Mouse (Mus musculus): Measurements from ENCODE around the gene Ccdc141.

The Ccdc141 gene

DNA sequence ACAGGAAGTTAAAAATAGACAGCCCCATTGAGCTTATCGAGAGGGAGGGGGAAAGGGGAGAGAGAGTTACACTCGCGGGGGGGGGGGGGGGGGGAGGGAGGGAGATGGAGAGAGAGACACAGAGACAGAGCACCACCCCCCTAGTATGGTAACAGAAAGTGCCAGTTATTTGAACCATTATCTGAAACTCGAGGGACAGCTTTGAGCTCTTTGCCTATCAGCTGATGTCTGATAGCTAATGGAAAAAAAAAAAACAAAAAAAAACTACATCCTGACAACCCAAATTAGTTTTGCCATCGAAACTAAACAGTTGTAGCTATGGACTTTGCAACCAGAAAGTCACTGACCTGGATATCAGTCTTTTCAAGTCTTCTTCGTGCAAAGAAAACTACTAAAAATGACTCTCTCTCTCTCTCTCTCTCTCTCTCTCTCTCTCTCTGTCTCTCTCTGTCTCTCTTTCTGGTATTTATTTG, at the start of gene Ccdc141:
Gene Ccdc141 (minus strand): TSS at position 4 of the 473 bp plus-strand sequence.
- no peak for DNase-seq (ENCODE audit: low spot score in 2 of 2)

DNA sequence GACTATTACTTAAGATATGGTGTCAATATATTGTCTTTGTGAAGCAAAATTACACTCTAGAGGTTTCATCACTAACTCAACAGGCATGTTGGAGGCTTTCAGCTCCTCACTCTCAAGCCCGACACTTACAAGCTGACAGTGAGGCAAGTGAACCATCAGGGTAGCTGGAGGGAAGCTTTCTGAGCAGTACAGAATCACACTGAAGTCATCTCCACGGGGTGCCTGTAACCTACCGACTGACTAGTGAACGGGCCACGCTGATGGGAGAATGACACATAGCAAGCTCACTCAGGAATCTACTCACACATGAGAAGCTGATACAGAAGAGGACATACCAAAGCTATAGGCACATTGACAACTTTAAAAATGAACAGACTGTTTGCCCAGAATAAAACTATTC, 42.4 kb upstream of the Ccdc141 start:
- DNase-seq (ENCODE audit: low spot score in 2 of 2): no peak

DNA sequence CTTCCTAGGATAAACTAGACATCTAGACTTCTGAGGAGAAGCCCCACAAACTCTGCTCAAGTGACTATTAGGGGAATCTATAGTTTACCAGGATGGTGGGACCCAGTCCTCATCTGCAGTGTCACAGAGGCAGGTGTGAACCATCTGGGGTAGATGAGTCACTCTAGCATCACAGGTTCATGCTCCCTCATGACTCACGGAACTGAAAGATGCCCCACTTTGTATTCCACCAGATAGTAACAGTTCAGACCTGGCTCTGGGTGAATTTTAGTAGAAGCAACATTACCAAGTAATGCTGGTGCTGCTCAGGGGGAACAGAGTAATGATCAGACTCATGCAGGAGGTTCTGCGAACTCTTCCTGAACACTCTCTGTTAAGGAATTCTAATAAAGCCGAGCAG, 36.5 kb upstream of the Ccdc141 start:
- DNase-seq (ENCODE audit: low spot score in 2 of 2): no peak

DNA sequence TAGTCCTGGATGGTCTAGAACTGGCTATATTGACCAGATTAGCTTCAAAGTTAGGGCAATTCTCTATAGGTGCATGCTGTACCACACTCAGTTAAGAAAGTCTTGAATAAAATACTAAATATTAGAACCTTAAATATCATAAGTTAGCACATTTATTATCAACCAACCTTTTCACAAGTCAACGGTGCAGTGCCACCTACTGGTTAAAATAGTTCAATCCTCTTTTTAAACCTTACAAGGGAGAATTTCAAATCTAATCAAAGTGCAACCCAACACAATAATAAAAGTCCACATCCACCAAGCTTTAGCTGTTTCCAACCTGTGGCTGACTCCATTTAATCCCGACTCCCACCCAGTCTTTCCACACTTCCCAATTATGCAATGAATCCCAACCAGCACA, 33.5 kb upstream of the Ccdc141 start:
- DNase-seq (ENCODE audit: low spot score in 2 of 2): no peak

GRCm38 (mm10) chr2:77201900-77202299, 31.5 kb upstream of the Ccdc141 start:
- DNase-seq (ENCODE audit: low spot score in 2 of 2): no peak

GRCm38 (mm10) chr2:77200958-77201614, 30.6 kb upstream of the Ccdc141 start:
- no peak for DNase-seq (ENCODE audit: low spot score in 2 of 2)

- DNase-seq (ENCODE audit: low spot score in 2 of 2): no peak
Measured at GRCm38 (mm10) chr2:77200379-77200778, 29.9 kb upstream of the Ccdc141 start.

- DNase-seq (ENCODE audit: low spot score in 2 of 2): no peak
Measured at GRCm38 (mm10) chr2:77198246-77198645, 27.8 kb upstream of the Ccdc141 start.

DNA sequence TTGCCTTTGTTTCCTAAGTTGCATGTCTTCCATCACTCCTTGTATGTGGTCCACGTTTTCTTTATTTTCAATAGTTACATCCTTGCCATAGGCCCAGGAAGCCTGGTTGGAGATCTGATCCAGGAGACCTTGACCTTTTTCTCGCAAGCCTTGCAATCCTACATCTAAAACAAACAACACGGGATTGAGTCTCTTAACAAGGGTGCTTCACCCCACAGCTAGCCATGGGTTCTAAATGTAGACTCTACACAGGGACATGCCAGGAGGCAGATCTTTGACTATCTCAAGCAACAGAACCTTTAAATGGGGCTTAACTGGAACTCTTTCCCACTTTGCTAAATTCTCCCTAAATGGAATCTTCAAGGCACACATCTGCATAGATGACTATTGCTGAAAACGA, 26.4 kb upstream of the Ccdc141 start:
- no peak for DNase-seq (ENCODE audit: low spot score in 2 of 2)

DNA sequence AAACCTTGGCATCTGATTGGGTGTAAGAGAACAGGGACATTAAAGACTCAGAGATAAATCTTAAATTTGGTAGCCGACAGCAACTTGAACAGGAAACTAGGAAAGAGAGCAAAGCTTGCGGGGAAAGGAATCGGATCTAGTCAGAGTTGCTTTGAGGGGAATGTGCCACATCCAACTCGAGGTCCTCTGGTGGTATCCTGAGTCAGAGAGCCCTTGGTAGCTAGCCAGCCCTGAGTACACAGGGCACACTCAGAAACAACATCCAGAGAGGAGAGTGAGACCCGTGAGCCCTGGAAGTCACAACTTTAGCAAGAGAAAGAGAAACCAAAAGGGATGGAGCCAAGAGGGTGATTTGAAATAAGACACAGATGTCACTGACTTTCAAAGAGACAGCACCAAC, 24.6 kb upstream of the Ccdc141 start:
- no peak for DNase-seq (ENCODE audit: low spot score in 2 of 2)

DNA sequence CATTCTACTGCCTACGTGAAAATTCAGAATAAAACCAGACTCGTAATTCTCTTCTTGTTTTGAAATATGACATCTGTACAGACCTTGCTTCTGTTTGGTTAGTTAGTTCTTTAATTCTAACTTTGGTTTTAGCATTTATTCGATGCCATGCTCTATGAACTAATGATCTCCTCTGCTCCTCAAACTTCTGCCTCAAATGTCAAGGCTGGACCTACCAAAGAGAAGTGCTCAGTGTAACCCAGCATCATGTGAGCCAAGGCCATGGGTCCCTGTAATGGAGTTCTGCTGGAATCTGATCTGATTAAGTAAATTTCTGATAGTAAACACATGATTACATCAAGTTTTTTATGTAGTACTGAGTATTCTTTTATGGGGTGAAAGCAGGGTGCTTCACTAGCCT, 21.4 kb upstream of the Ccdc141 start:
- DNase-seq (ENCODE audit: low spot score in 2 of 2): no peak

- no peak for DNase-seq (ENCODE audit: low spot score in 2 of 2)
Measured at GRCm38 (mm10) chr2:77190891-77191290, 20.5 kb upstream of the Ccdc141 start.

DNA sequence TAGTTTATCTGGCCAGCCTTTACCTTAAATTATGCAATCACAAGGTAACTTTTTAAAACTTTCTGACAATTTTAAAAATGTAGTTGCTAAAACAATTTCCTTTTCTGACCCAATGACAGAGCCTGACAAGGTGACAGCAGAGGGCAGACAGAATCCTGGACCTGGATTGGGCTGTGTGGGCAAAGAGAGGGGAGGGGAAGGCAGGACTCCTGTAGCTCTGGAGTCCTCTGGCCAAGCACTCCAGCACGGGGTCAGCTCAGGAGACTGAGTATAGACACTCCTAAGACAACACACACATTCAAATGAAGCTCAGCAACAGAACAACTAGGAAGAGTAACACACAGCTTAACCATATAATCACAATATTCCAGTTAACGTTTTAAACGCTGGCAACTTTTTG, 19.9 kb upstream of the Ccdc141 start:
- no peak for DNase-seq (ENCODE audit: low spot score in 2 of 2)

DNA sequence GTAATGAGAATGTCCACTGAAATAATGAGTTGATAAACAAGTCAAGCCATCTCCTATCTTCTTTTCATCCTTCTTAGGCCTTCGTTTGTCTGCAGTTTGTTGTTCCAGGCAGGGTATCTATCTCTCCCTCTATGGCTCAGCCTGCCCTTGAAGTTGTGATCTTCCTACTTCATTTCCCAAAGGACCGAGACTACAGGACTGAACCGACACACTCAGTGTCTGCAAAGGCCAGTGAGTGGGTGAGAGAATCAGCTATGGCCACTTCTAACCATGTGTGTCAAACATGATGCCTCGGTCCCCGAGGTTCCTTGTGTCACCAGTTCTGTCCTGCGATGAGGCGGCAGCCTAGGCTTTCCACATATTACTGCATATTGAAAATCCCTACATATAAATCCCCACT, 19.2 kb upstream of the Ccdc141 start:
- no peak for DNase-seq (ENCODE audit: low spot score in 2 of 2)

- no peak for DNase-seq (ENCODE audit: low spot score in 2 of 2)
Measured at GRCm38 (mm10) chr2:77187501-77187900, 17.1 kb upstream of the Ccdc141 start.

DNA sequence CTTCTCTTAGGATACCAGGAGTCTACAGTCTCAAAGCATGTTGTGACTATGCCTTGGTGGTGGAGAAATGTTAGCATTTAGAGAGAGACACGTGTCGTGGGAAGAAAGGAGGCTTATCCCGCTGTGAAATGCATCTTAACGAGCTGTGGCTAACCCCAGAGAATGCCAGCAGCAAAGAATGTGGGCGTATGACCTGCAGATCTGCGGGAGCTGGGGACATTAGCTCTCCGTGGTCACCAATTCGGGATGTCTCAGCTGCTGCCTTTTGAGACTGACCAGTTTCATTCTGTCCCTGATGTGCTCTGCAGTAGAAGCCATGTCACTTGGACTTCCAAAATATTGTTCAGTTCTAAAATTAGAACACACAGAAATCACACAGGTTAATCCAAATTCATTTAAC, 16.5 kb upstream of the Ccdc141 start:
- DNase-seq (ENCODE audit: low spot score in 2 of 2): no peak

GRCm38 (mm10) chr2:77184049-77184571, 13.7 kb upstream of the Ccdc141 start:
- no peak for DNase-seq (ENCODE audit: low spot score in 2 of 2)

GRCm38 (mm10) chr2:77183646-77184045, 13.2 kb upstream of the Ccdc141 start:
- no peak for DNase-seq (ENCODE audit: low spot score in 2 of 2)

- no peak for DNase-seq (ENCODE audit: low spot score in 2 of 2)
Measured at GRCm38 (mm10) chr2:77182996-77183380, 12.6 kb upstream of the Ccdc141 start.

- no peak for DNase-seq (ENCODE audit: low spot score in 2 of 2)
Measured at GRCm38 (mm10) chr2:77182271-77182995, 12.0 kb upstream of the Ccdc141 start.

DNA sequence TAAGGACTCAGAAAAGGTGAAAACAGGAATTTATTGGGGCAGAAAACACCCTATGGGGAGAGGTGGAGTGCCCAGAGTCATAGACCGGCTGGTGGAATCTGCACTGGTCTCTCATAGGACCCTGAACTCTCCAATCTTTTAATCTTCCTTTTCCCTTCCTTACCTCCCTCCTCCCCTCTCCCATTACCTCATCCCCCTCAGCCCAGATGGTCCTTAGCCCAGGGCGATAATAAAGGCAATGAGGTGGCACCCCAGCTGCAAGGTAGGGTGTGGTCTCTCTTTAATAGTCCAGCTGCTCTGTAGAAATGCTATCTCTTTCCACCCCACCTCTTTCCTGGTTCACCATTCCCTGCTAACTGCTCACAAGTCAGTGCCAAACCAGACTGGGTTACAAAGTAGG, 7.0 kb upstream of the Ccdc141 start:
- DNase-seq (ENCODE audit: low spot score in 2 of 2): no peak

GRCm38 (mm10) chr2:77176413-77176812, 6.0 kb upstream of the Ccdc141 start:
- DNase-seq (ENCODE audit: low spot score in 2 of 2): no peak

GRCm38 (mm10) chr2:77175411-77175810, 5.0 kb upstream of the Ccdc141 start:
- DNase-seq (ENCODE audit: low spot score in 2 of 2): no peak

All from urinary bladder, postnatal 36 days (tissue).